Mouse (Mus musculus) limb, embryonic 10.5 days (tissue): ENCODE measurements around the gene Rxra. TPM values are rescaled to one million over a fixed set of nuclear protein-coding genes. Genes with fewer than 3 reads are reported as not detected.

Experiments
- DNase-seq: peaks from one replicate; pipeline ENCODE4 v3.0.0-alpha.2; 2017; ENCODE audit warnings: low spot score
- H3K27ac ChIP-seq: fragments of 300-500 bp; sonication (generic); 2 replicates; pipeline ENCODE4 v1.5.1; 2016; ENCODE audit warnings: mild to moderate bottlenecking
- H3K27me3 ChIP-seq: fragments of 300-500 bp; sonication (generic); 2 replicates; pipeline ENCODE4 v1.6.1; 2016; ENCODE audit warnings: low read depth, mild to moderate bottlenecking; ENCODE audit not compliant: poor library complexity, severe bottlenecking
- H3K36me3 ChIP-seq: fragments of 300-500 bp; sonication (generic); 2 replicates; pipeline ENCODE4 v1.6.1; 2016; ENCODE audit warnings: mild to moderate bottlenecking, moderate library complexity
- H3K4me1 ChIP-seq: fragments of 300-500 bp; sonication (generic); 2 replicates; pipeline ENCODE4 v1.6.1; 2016
- H3K4me3 ChIP-seq: fragments of 300-500 bp; sonication (generic); 2 replicates; pipeline ENCODE4 v1.5.1; 2016; ENCODE audit warnings: mild to moderate bottlenecking, moderate library complexity
- H3K9me3 ChIP-seq: fragments of 300-500 bp; sonication (generic); replicated peaks from 2 replicates; pipeline ENCODE4 v1.6.1; 2016; ENCODE audit warnings: mild to moderate bottlenecking
- WGBS: fragments of 180-500 bp; shearing (Covaris S2); methylation state at CpG from one replicate; pipeline ENCODE4 v1.1.7; 2016; 5-methylcytosine and 5-hydroxymethylcytosine counted together
- polyA plus RNA-seq: library from polyadenylated mRNA; unstranded; fragments of >200 nt; fragmentation: Nextera tagmentation; extraction: Ambion mirVana; gene quantifications from 2 replicates; pipeline ENCODE4 v1.2.1, GENCODE M21; 2016

Gene Rxra
- polyA plus RNA-seq, 1 experiment from 2014 or later = 10.9 TPM

- Histone ChIP-seq H3K27ac (peak overlapping the region; percentile 37; the same call in 1 of the 2 replicates), H3K27me3 (no peaks in the 10 kb centered on the region), H3K4me1 (peaks cover 49% of the 10 kb centered on the region), H3K9me3 (no peaks in the 10 kb centered on the region), H3K36me3 (no peaks in the 10 kb centered on the region), H3K4me3 (no peak overlapping the region)
- WGBS = 53% methylated on average over 5 of the region's 5 CpGs
- DNase-seq = no peak
Observed at GRCm38 (mm10) chr2:27690714-27691113, 14.5 kb downstream of the Rxra start.

- DNase-seq = no peak
- Histone ChIP-seq H3K4me3 (no peak overlapping the region), H3K36me3 (no peaks in the 10 kb centered on the region), H3K27me3 (no peaks in the 10 kb centered on the region), H3K4me1 (peaks cover 45% of the 10 kb centered on the region), H3K27ac (0 out of 2 replicates have a peak overlapping the region, but pooled peaks have one; percentile 37), H3K9me3 (no peaks in the 10 kb centered on the region)
- 81% methylated on average over 14 of the region's 14 CpGs for WGBS
Observed at GRCm38 (mm10) chr2:27691139-27691720, 15.0 kb downstream of the Rxra start.

GRCm38 (mm10) chr2:27692608-27693007, 16.4 kb downstream of the Rxra start:
- no peak overlapping the region for H3K4me3 ChIP-seq
- peaks cover 42% of the 10 kb centered on the region for H3K4me1 ChIP-seq
- 88% methylated on average over 3 of the region's 3 CpGs for WGBS
- H3K9me3 ChIP-seq = no peaks in the 10 kb centered on the region
- no peak for DNase-seq
- no peaks in the 10 kb centered on the region for H3K36me3 ChIP-seq
- H3K27ac ChIP-seq = no peak overlapping the region
- H3K27me3 ChIP-seq = no peaks in the 10 kb centered on the region

GRCm38 (mm10) chr2:27693684-27694083, 17.4 kb downstream of the Rxra start:
- H3K36me3 ChIP-seq = no peaks in the 10 kb centered on the region
- no peaks in the 10 kb centered on the region for H3K27me3 ChIP-seq
- H3K4me1 ChIP-seq = peaks cover 51% of the 10 kb centered on the region
- H3K27ac ChIP-seq = no peak overlapping the region
- WGBS = 92% methylated on average over 6 of the region's 6 CpGs
- no peaks in the 10 kb centered on the region for H3K9me3 ChIP-seq
- no peak overlapping the region for H3K4me3 ChIP-seq
- DNase-seq = no peak

- H3K4me1 ChIP-seq = peaks cover 72% of the 10 kb centered on the region
- DNase-seq = peak; percentile 61
- H3K27ac ChIP-seq = peak overlapping the region; percentile 77
- no peaks in the 10 kb centered on the region for H3K36me3 ChIP-seq
- H3K27me3 ChIP-seq = no peaks in the 10 kb centered on the region
- 8% methylated on average over 7 of the region's 7 CpGs for WGBS
- no peaks in the 10 kb centered on the region for H3K9me3 ChIP-seq
- H3K4me3 ChIP-seq = no peak overlapping the region; the same call in 1 of the 2 replicates
Observed at GRCm38 (mm10) chr2:27699574-27699973, 23.3 kb downstream of the Rxra start.

- Histone ChIP-seq H3K36me3 (no peaks in the 10 kb centered on the region), H3K4me3 (no peak overlapping the region), H3K27ac (peak overlapping the region; percentile 54), H3K27me3 (no peaks in the 10 kb centered on the region), H3K4me1 (peaks cover 76% of the 10 kb centered on the region), H3K9me3 (no peaks in the 10 kb centered on the region)
- WGBS = 73% methylated on average over 3 of the region's 3 CpGs
- DNase-seq = no peak
Observed at GRCm38 (mm10) chr2:27702283-27702682, 26.0 kb downstream of the Rxra start.

- H3K36me3 ChIP-seq = no peaks in the 10 kb centered on the region
- peak overlapping the region; percentile 15; the same call in 1 of the 2 replicates for H3K27ac ChIP-seq
- H3K9me3 ChIP-seq = no peaks in the 10 kb centered on the region
- 68% methylated on average over 10 of the region's 10 CpGs for whole genome bisulfite sequencing
- no peak overlapping the region for H3K4me3 ChIP-seq
- H3K4me1 ChIP-seq = peaks cover 68% of the 10 kb centered on the region
- DNase-seq = no peak
- H3K27me3 ChIP-seq = no peaks in the 10 kb centered on the region
Observed at GRCm38 (mm10) chr2:27702904-27703666, 26.8 kb downstream of the Rxra start.

- no peaks in the 10 kb centered on the region for H3K27me3 ChIP-seq
- no peak for DNase-seq
- 0 out of 2 replicates have a peak, but pooled peaks cover 5% of the 10 kb centered on the region for H3K36me3 ChIP-seq
- H3K4me1 ChIP-seq = peaks cover 68% of the 10 kb centered on the region
- no peaks in the 10 kb centered on the region for H3K9me3 ChIP-seq
- 68% methylated on average over 9 of the region's 9 CpGs for WGBS
- H3K4me3 ChIP-seq = no peak overlapping the region
- H3K27ac ChIP-seq = no peak overlapping the region
Observed at GRCm38 (mm10) chr2:27703852-27704640, 27.8 kb downstream of the Rxra start.

GRCm38 (mm10) chr2:27704641-27705040, 28.4 kb downstream of the Rxra start:
- WGBS = 96% methylated on average over 3 of the region's 3 CpGs
- Histone ChIP-seq H3K27ac (no peak overlapping the region), H3K4me3 (no peak overlapping the region), H3K9me3 (no peaks in the 10 kb centered on the region), H3K27me3 (no peaks in the 10 kb centered on the region), H3K4me1 (peaks cover 68% of the 10 kb centered on the region), H3K36me3 (0 out of 2 replicates have a peak, but pooled peaks cover 5% of the 10 kb centered on the region)
- DNase-seq = no peak

GRCm38 (mm10) chr2:27710871-27711382, 34.7 kb downstream of the Rxra start:
- peaks cover 82% of the 10 kb centered on the region for H3K4me1 ChIP-seq
- DNase-seq = no peak
- no peaks in the 10 kb centered on the region for H3K27me3 ChIP-seq
- H3K36me3 ChIP-seq = 0 out of 2 replicates have a peak, but pooled peaks cover 5% of the 10 kb centered on the region
- no peak overlapping the region for H3K4me3 ChIP-seq
- 39% methylated on average over 3 of the region's 3 CpGs for WGBS
- H3K27ac ChIP-seq = peak overlapping the region; percentile 32; the same call in 1 of the 2 replicates
- no peaks in the 10 kb centered on the region for H3K9me3 ChIP-seq

- DNase-seq = no peak
- peaks cover 92% of the 10 kb centered on the region for H3K4me1 ChIP-seq
- WGBS = 93% methylated on average over 5 of the region's 5 CpGs
- H3K9me3 ChIP-seq = no peaks in the 10 kb centered on the region
- H3K36me3 ChIP-seq = 0 out of 2 replicates have a peak, but pooled peaks cover 5% of the 10 kb centered on the region
- H3K27me3 ChIP-seq = no peaks in the 10 kb centered on the region
- 0 out of 2 replicates have a peak overlapping the region, but pooled peaks have one; percentile 3 for H3K27ac ChIP-seq
- no peak overlapping the region for H3K4me3 ChIP-seq
Observed at GRCm38 (mm10) chr2:27712626-27713025, 36.4 kb downstream of the Rxra start.

- no peaks in the 10 kb centered on the region for H3K27me3 ChIP-seq
- whole genome bisulfite sequencing = 93% methylated on average over 3 of the region's 3 CpGs
- no peak for DNase-seq
- no peak overlapping the region for H3K27ac ChIP-seq
- no peak overlapping the region for H3K4me3 ChIP-seq
- peaks cover 96% of the 10 kb centered on the region for H3K4me1 ChIP-seq
- H3K9me3 ChIP-seq = no peaks in the 10 kb centered on the region
- H3K36me3 ChIP-seq = 0 out of 2 replicates have a peak, but pooled peaks cover 5% of the 10 kb centered on the region
Observed at GRCm38 (mm10) chr2:27713378-27713777, 37.1 kb downstream of the Rxra start.
